Mouse (Mus musculus) urinary bladder, adult 18-20 months (tissue): ENCODE results near the gene 1600002K03Rik.

Source experiments
- DNase-seq, 2 experiments: peaks; one replicate each; pipeline ENCODE4 v3.0.0; 2022; ENCODE audit warnings: low spot score in 2 of 2, mixed read lengths in 2 of 2

The 1600002K03Rik gene

GRCm38 (mm10) chr10:80153713-80154112, 19.0 kb upstream of the 1600002K03Rik start:
- no peak for DNase-seq

- DNase-seq: no peak
Observed at GRCm38 (mm10) chr10:80154384-80154783, 18.4 kb upstream of the 1600002K03Rik start.

- no peak for DNase-seq
Observed at GRCm38 (mm10) chr10:80155277-80155676, 17.5 kb upstream of the 1600002K03Rik start.

- no peak for DNase-seq
Observed at GRCm38 (mm10) chr10:80156002-80156751, 16.6 kb upstream of the 1600002K03Rik start.

GRCm38 (mm10) chr10:80156752-80157053, 16.0 kb upstream of the 1600002K03Rik start:
- no peak for DNase-seq

GRCm38 (mm10) chr10:80157141-80157929, 15.4 kb upstream of the 1600002K03Rik start:
- DNase-seq: no peak

- peak in 1 of 2 experiments; percentile 57 for DNase-seq
Observed at GRCm38 (mm10) chr10:80158307-80158986, 14.3 kb upstream of the 1600002K03Rik start.

- no peak for DNase-seq
Observed at GRCm38 (mm10) chr10:80159021-80159560, 13.7 kb upstream of the 1600002K03Rik start.

GRCm38 (mm10) chr10:80159561-80160454, 12.9 kb upstream of the 1600002K03Rik start:
- peak; percentile 97 to 99 for DNase-seq

- peak; percentile 80 to 88 for DNase-seq
Observed at GRCm38 (mm10) chr10:80160455-80161371, 12.0 kb upstream of the 1600002K03Rik start.

GRCm38 (mm10) chr10:80161522-80162242, 11.1 kb upstream of the 1600002K03Rik start:
- DNase-seq: no peak

GRCm38 (mm10) chr10:80162243-80162608, 10.5 kb upstream of the 1600002K03Rik start:
- no peak for DNase-seq

- no peak for DNase-seq
Observed at GRCm38 (mm10) chr10:80162716-80163299, 9.9 kb upstream of the 1600002K03Rik start.

- peak; percentile 42 to 80 for DNase-seq
Observed at GRCm38 (mm10) chr10:80163721-80164120, 9.0 kb upstream of the 1600002K03Rik start.

- no peak for DNase-seq
Observed at GRCm38 (mm10) chr10:80164161-80164997, 8.4 kb upstream of the 1600002K03Rik start.

GRCm38 (mm10) chr10:80164998-80165344, 7.8 kb upstream of the 1600002K03Rik start:
- peak; percentile 94 to 95 for DNase-seq

GRCm38 (mm10) chr10:80165392-80166128, 7.2 kb upstream of the 1600002K03Rik start, which contains the start of gene Cirbp:
Cirbp (plus strand) TSS chr10:80165985.
- no peak for DNase-seq
